Comparison of ENCODE assay signal across 9 mouse cellular contexts in the genomic region with DNA sequence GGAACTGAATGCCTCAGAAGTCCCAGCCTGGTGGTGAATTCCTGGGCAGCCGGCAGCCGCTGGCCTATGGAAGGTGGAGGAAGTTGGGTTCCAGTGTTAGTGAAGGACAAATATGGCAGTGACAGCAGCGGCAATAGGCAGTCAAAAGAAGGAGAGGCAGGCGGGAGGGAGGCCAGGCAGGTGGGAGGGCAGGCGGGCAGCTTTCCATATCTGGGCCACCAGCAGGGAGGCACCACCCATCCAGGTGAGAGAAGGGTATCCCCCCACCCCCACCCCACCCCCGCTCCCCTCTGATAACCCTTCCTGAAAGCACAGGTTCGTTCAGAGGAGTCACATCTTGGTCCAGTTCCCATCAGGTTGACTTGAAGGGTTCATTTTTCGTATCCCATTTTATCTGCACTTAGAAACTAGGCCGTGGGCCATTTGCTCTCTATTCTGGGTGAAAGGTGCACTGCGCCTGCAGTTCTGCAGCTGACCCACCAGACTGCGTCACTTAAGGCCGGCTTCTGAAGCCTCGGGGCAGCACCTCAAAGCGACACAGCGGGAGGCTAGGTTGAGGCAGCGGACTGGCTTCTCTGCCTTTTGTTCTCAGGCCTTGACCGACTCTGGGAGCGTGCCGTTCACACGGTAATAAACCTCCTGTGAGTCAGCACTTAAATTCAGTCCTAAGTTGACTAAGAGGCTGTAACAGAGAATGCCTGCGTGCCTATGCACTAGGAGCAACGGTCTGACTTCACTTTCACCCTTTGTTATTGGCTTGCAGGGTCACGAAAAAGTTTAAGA. TPM values are rescaled to one million over a fixed set of nuclear protein-coding genes. Genes with fewer than 3 reads are reported as not detected.
DNase-seq lines count a peak whose midpoint lies in the region; ATAC-seq lines count a peak whose summit lies in the region.
"Had no signal": no experiment of that assay in that cellular context is flagged by ENCODE, and none has a peak within 500 bp of the region (broad histone marks: within the 10 kb centered on the region; RNA-seq: fewer than 3 reads in every experiment).

No protein-coding gene starts in this region.

- no peak overlapping the region for H3K4me3 ChIP-seq in heart, embryonic 14.5 days (ENCODE audit: control insufficient read depth in 1 of 2, insufficient read depth in 1 of 2, low read depth in 1 of 2, low read length in 2 of 2)
- H3K4me3 ChIP-seq in forebrain, embryonic 13.5 days, result no peak overlapping the region

- no peak for DNase-seq in heart, adult 18-20 months
- peak; percentile 44 for DNase-seq in NIH3T3 (ENCODE audit: low read depth)
- DNase-seq in fibroblast of lung, adult 2 months (ENCODE audit: low read depth), result peak; percentile 73
- peak; percentile 69 for DNase-seq in mesoderm, embryonic 11.5 days (ENCODE audit: low read depth, low spot score)
- no peak for DNase-seq in cerebellum, adult 11 months

- H3K27me3 ChIP-seq in heart, embryonic 14.5 days (ENCODE audit: control insufficient read depth, insufficient read depth, low read length), result no peaks in the 10 kb centered on the region
- H3K27me3 ChIP-seq in forebrain, embryonic 13.5 days, result peaks cover 10% of the 10 kb centered on the region

- no peaks in the 10 kb centered on the region for H3K36me3 ChIP-seq in heart, embryonic 14.5 days (ENCODE audit: control insufficient read depth, insufficient read depth, low read length)
- no peaks in the 10 kb centered on the region for H3K36me3 ChIP-seq in forebrain, embryonic 13.5 days (ENCODE audit: poor library complexity, severe bottlenecking)

- no peak overlapping the region for H3K9ac ChIP-seq in heart, embryonic 14.5 days (ENCODE audit: low read length)
- no peak overlapping the region for H3K9ac ChIP-seq in forebrain, embryonic 13.5 days

- 18% methylated on average over 23 of the region's 23 CpGs for WGBS in heart, embryonic 14.5 days
- 9% methylated on average over 23 of the region's 23 CpGs for WGBS in forebrain, embryonic 13.5 days

- H3K27ac ChIP-seq in heart, embryonic 14.5 days (replicated peaks in 1 of 2; ENCODE audit: control insufficient read depth in 1 of 2, insufficient read depth in 1 of 2, low read depth in 2 of 2, low read length in 2 of 2), result no peak overlapping the region
- no peak overlapping the region for H3K27ac ChIP-seq in forebrain, embryonic 13.5 days

- ATAC-seq in heart, embryonic 14.5 days (ENCODE audit: insufficient number of reproducible peaks, insufficient read depth, low FRiP score, low read depth), result no peak
- ATAC-seq in forebrain, embryonic 13.5 days, result no peak
- ATAC-seq in CD4-positive, CD25-positive, alpha-beta regulatory T cell, adult 4 months, result no peak

- H3K9me3 ChIP-seq in heart, embryonic 14.5 days (ENCODE audit: control insufficient read depth, low read length), result no peaks in the 10 kb centered on the region
- H3K9me3 ChIP-seq in forebrain, embryonic 13.5 days (replicated peaks), result no peaks in the 10 kb centered on the region

- H3K4me2 ChIP-seq in heart, embryonic 14.5 days (ENCODE audit: low read length), result peak overlapping the region; percentile 25; the same call in 1 of the 2 replicates
- H3K4me2 ChIP-seq in forebrain, embryonic 13.5 days, result no peak overlapping the region

- H3K4me1 ChIP-seq in heart, embryonic 14.5 days (ENCODE audit: control insufficient read depth in 2 of 2, insufficient read depth in 2 of 2, low read length in 2 of 2), result peaks cover under 1 to 2% of the 10 kb centered on the region in 2 experiments; a peak in 1 of 4 replicates
- H3K4me1 ChIP-seq in forebrain, embryonic 13.5 days, result peaks cover 4% of the 10 kb centered on the region; the same call in 1 of the 2 replicates

RNA-seq across cellular contexts. Expression of a gene that starts 1.4 kb away (rescaled TPM):
- 3.6 and 4.9 TPM in 2 replicates for polyA plus RNA-seq in heart, embryonic 14.5 days (2014; fragmentation: Nextera tagmentation; extraction: Ambion mirVana)
- total RNA-seq in heart, adult 18-20 months (2021), result 10 to 100 TPM in 1 of 2 experiments, 1 to 10 TPM in 1; 1.9 to 12.3 TPM
- 0.81 and 1.2 TPM in 2 replicates for polyA plus RNA-seq in forebrain, embryonic 13.5 days (2015; fragmentation: Nextera tagmentation; extraction: Ambion mirVana)
- polyA plus RNA-seq in CD4-positive, CD25-positive, alpha-beta regulatory T cell, adult 4 months (2017; shearing (Covaris generic)), result 100 to 1,000 TPM; 221 to 282 TPM

RNA-seq across cellular contexts. Expression of a gene that starts 19.7 kb away (rescaled TPM):
- 51.9 and 53.4 TPM in 2 replicates for polyA plus RNA-seq in heart, embryonic 14.5 days (2014; fragmentation: Nextera tagmentation; extraction: Ambion mirVana)
- 10 to 100 TPM; 43.8 to 55.1 TPM for total RNA-seq in heart, adult 18-20 months (2021)
- polyA plus RNA-seq in forebrain, embryonic 13.5 days (2015; fragmentation: Nextera tagmentation; extraction: Ambion mirVana), result 79.3 and 87.5 TPM in 2 replicates
- polyA plus RNA-seq in CD4-positive, CD25-positive, alpha-beta regulatory T cell, adult 4 months (2017; shearing (Covaris generic)), result 10 to 100 TPM; 45.4 to 48.7 TPM

RNA-seq across cellular contexts. Expression of a gene that starts 20.0 kb away (rescaled TPM):
- polyA plus RNA-seq in heart, embryonic 14.5 days (2014; fragmentation: Nextera tagmentation; extraction: Ambion mirVana), result 117 and 129 TPM in 2 replicates
- total RNA-seq in heart, adult 18-20 months (2021), result 10 to 100 TPM; 35.2 to 36.2 TPM
- 206 and 210 TPM in 2 replicates for polyA plus RNA-seq in forebrain, embryonic 13.5 days (2015; fragmentation: Nextera tagmentation; extraction: Ambion mirVana)
- 10 to 100 TPM; 76.4 to 95.1 TPM for polyA plus RNA-seq in CD4-positive, CD25-positive, alpha-beta regulatory T cell, adult 4 months (2017; shearing (Covaris generic))

RNA-seq across cellular contexts. Expression of a gene that starts 37.9 kb away (rescaled TPM):
- 227 and 239 TPM in 2 replicates for polyA plus RNA-seq in heart, embryonic 14.5 days (2014; fragmentation: Nextera tagmentation; extraction: Ambion mirVana)
- total RNA-seq in heart, adult 18-20 months (2021), result 1 to 10 TPM; 7.1 to 9.8 TPM
- 1.8 and 2.2 TPM in 2 replicates for polyA plus RNA-seq in forebrain, embryonic 13.5 days (2015; fragmentation: Nextera tagmentation; extraction: Ambion mirVana)
- under 1 TPM in 1 of 2 experiments, not detected in 1; 0.22 TPM for polyA plus RNA-seq in CD4-positive, CD25-positive, alpha-beta regulatory T cell, adult 4 months (2017; shearing (Covaris generic))

RNA-seq across cellular contexts. Expression of a gene that starts 50.9 kb away (rescaled TPM):
- 0.28 and 0.58 TPM in 2 replicates for polyA plus RNA-seq in heart, embryonic 14.5 days (2014; fragmentation: Nextera tagmentation; extraction: Ambion mirVana)
- total RNA-seq in heart, adult 18-20 months (2021), result under 1 TPM; 0.13 to 0.15 TPM
- 0.13 and 0.19 TPM in 2 replicates for polyA plus RNA-seq in forebrain, embryonic 13.5 days (2015; fragmentation: Nextera tagmentation; extraction: Ambion mirVana)
- polyA plus RNA-seq in CD4-positive, CD25-positive, alpha-beta regulatory T cell, adult 4 months (2017; shearing (Covaris generic)), result not detected
- total RNA-seq: left cerebral cortex, postnatal 36 days had no signal

Comparison
In these comparisons a context has a peak if more than half of its experiments do, and no peak if none do; other contexts are left out.
1. DNase-seq: peak in NIH3T3 (single experiment), fibroblast of lung, adult 2 months (single experiment) and mesoderm, embryonic 11.5 days (single experiment); none in heart, adult 18-20 months (0 of 2) and cerebellum, adult 11 months (single experiment).
2. RNA of a gene that starts 1.4 kb away (polyA plus RNA-seq): 221 to 282 TPM in CD4-positive, CD25-positive, alpha-beta regulatory T cell, adult 4 months; 3.6 to 4.9 TPM in heart, embryonic 14.5 days and 0.81 to 1.2 TPM in forebrain, embryonic 13.5 days; every median in the first group is over 10 times any median in the second.